Mouse (Mus musculus) hindbrain, embryonic 14.5 days (tissue): Measurements from ENCODE around the gene Btbd9. TPM values are rescaled to one million over a fixed set of nuclear protein-coding genes. Genes with fewer than 3 reads are reported as not detected.

Experiments
- ATAC-seq: fragments of 200-750 bp; cut with Nextera tagmentation; 2 replicates; pipeline ENCODE4 v1.8.0; 2017; ENCODE audit warnings: moderate number of reproducible peaks, mild to moderate bottlenecking, moderate TSS enrichment, moderate library complexity; ENCODE audit not compliant: low FRiP score
- DNase-seq: peaks from one replicate; pipeline ENCODE4 v3.0.0-alpha.2; 2015; ENCODE audit warnings: low spot score
- H3K27ac ChIP-seq: fragments of 300-500 bp; sonication (generic); 2 replicates; pipeline ENCODE4 v1.5.1; 2014; ENCODE audit warnings: mild to moderate bottlenecking, moderate library complexity
- H3K27me3 ChIP-seq: fragments of 300-500 bp; sonication (generic); 2 replicates; pipeline ENCODE4 v1.6.1; 2014; ENCODE audit warnings: mild to moderate bottlenecking, low read length, mixed read lengths; ENCODE audit not compliant: control insufficient read depth, insufficient read depth
- H3K36me3 ChIP-seq: fragments of 300-500 bp; sonication (generic); replicated peaks from 2 replicates; pipeline ENCODE4 v1.6.1; 2014; ENCODE audit not compliant: control insufficient read depth, insufficient read depth
- H3K4me1 ChIP-seq: fragments of 300-500 bp; sonication (generic); replicated peaks from 2 replicates; pipeline ENCODE4 v1.6.1; 2014; ENCODE audit warnings: antibody characterized with exemption, low read length, mixed read lengths; ENCODE audit not compliant: control insufficient read depth, insufficient read depth
- H3K4me2 ChIP-seq: fragments of 300-500 bp; sonication (generic); replicated peaks from 2 replicates; pipeline ENCODE4 v1.6.1; 2014; ENCODE audit warnings: mild to moderate bottlenecking, moderate library complexity
- H3K4me3 ChIP-seq: fragments of 300-500 bp; sonication (generic); replicated peaks from 2 replicates; pipeline ENCODE4 v1.5.1; 2014; ENCODE audit warnings: mild to moderate bottlenecking, low read length
- H3K9ac ChIP-seq: fragments of 300-500 bp; sonication (generic); 2 replicates; pipeline ENCODE4 v1.6.1; 2014
- H3K9me3 ChIP-seq: fragments of 300-500 bp; sonication (generic); 2 replicates; pipeline ENCODE4 v1.6.1; 2016; ENCODE audit warnings: low read length; ENCODE audit not compliant: control insufficient read depth
- WGBS: fragments of 180-500 bp; shearing (Covaris S2); extraction: QIAGEN DNeasy Blood & Tissue Kit; methylation state at CpG from one replicate; pipeline ENCODE4 v1.1.7; 2014; 5-methylcytosine and 5-hydroxymethylcytosine counted together
- polyA plus RNA-seq: library from polyadenylated mRNA; unstranded; fragments of >200 nt; fragmentation: Nextera tagmentation; extraction: Ambion mirVana; gene quantifications from 2 replicates; pipeline ENCODE4 v1.2.1, GENCODE M21; 2014

Btbd9 gene
- polyA plus RNA-seq, 1 experiment from 2014 or later, result 126 TPM

- H3K27ac ChIP-seq, result no peak overlapping the region
- H3K36me3 ChIP-seq, result no peaks in the 10 kb centered on the region
- DNase-seq, result no peak
- H3K4me3 ChIP-seq, result no peak overlapping the region
- WGBS, result 56% methylated on average over 8 of the region's 8 CpGs
- H3K4me2 ChIP-seq, result no peak overlapping the region
- no peak overlapping the region for H3K9ac ChIP-seq
- no peaks in the 10 kb centered on the region for H3K27me3 ChIP-seq
- H3K4me1 ChIP-seq, result peaks cover 19% of the 10 kb centered on the region
- H3K9me3 ChIP-seq, result no peaks in the 10 kb centered on the region
- no peak for ATAC-seq
These were observed 6.1 kb downstream of the Btbd9 start for GRCm38 (mm10) chr17:30570173-30570572.

GRCm38 (mm10) chr17:30568473-30568872 lies 7.8 kb downstream of the Btbd9 start:
- DNase-seq (no peak), ATAC-seq (no peak)
- no peak overlapping the region for H3K4me2 ChIP-seq
- H3K36me3 ChIP-seq, result no peaks in the 10 kb centered on the region
- no peaks in the 10 kb centered on the region for H3K9me3 ChIP-seq
- H3K27me3 ChIP-seq, result no peaks in the 10 kb centered on the region
- no peak overlapping the region for H3K9ac ChIP-seq
- peaks cover 6% of the 10 kb centered on the region for H3K4me1 ChIP-seq
- H3K27ac ChIP-seq, result no peak overlapping the region
- no peak overlapping the region for H3K4me3 ChIP-seq

- H3K9me3 ChIP-seq, result no peaks in the 10 kb centered on the region
- no peak overlapping the region for H3K4me2 ChIP-seq
- no peak overlapping the region for H3K27ac ChIP-seq
- DNase-seq, result no peak
- WGBS, result 82% methylated on average over 7 of the region's 7 CpGs
- H3K27me3 ChIP-seq, result no peaks in the 10 kb centered on the region
- no peak for ATAC-seq
- no peak overlapping the region for H3K4me3 ChIP-seq
- peaks cover 2% of the 10 kb centered on the region for H3K4me1 ChIP-seq
- H3K36me3 ChIP-seq, result no peaks in the 10 kb centered on the region
- H3K9ac ChIP-seq, result no peak overlapping the region
These were observed 11.3 kb downstream of the Btbd9 start for GRCm38 (mm10) chr17:30564971-30565370.

DNA sequence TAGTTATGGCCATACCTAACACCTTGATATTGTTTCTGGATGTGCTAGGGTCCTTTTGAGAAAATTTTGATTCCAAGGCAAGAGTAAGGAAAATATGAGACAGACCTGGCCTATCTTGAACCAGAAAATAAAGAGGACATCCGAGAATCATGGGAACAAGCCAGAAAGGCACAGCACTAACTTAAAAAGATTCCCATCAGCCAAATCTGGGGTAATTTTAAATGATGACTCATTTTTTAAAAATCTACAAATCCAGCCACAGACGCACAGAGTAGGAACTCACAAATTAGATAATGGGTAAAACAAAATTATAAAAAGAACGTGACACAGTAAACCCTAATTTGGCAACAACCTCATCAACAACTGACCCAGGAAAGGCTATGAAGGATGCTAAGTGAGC lies 11.9 kb downstream of the Btbd9 start:
- DNase-seq (no peak), ATAC-seq (no peak)
- Histone ChIP-seq H3K36me3 (no peaks in the 10 kb centered on the region), H3K27me3 (no peaks in the 10 kb centered on the region), H3K4me1 (no peaks in the 10 kb centered on the region; the same call in 1 of the 2 replicates), H3K9me3 (no peaks in the 10 kb centered on the region), H3K27ac (no peak overlapping the region), H3K9ac (no peak overlapping the region), H3K4me2 (no peak overlapping the region), H3K4me3 (no peak overlapping the region)
- WGBS, result 92% methylated on average over 3 of the region's 3 CpGs

DNA sequence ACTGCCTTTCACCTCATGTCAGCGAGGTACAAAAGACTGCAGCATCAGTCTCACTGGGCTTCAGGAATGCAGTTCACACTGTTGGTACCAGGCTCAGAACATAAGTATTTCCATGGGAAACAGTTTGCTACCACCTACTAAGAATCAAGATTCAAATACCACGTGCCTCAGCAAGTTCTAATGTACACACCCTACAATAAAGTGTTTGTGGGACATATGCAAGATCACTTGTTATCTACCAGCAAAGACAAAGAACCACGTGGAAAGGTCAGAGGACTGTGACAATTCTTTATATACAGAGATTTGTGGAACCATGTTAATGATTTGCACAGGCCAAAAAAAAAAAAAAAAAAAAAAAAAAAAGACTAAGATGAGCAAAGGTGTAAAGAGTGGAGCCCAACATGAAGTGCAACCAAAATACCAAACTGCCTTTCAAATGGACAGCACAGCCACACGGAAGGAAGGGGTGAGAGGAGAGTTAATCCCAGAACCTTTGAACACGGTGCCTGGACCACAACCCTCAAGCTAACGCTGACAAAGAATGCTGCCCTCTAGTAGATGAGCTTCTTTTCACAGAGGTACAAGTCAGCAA lies 12.7 kb downstream of the Btbd9 start:
- no peak for ATAC-seq

DNA sequence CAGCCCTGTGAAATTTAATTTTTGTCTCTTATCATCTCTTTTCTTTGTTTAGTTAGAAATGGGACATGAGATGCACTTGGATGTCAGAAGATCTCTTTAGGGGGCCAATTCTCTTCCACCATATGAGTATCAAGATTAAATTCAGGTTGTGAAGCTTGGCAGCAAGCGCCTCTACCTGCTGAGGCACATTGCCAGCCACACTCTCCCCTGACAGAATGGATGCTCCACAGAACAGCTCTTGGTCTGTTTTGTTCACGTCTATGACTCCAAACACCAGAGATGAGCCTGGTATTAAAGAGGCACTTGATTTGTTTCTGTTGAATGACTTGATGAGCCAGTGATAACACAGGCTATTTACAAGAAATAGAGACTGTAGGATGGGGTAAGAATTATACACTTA lies 13.5 kb downstream of the Btbd9 start:
- no peaks in the 10 kb centered on the region for H3K36me3 ChIP-seq
- no peak overlapping the region for H3K9ac ChIP-seq
- WGBS, result 88% methylated on average over 2 of the region's 2 CpGs

More for the DNA sequence above, 12.7 kb downstream of the Btbd9 start:
- H3K9me3 ChIP-seq, result no peaks in the 10 kb centered on the region
- no peak overlapping the region for H3K9ac ChIP-seq
- H3K36me3 ChIP-seq, result no peaks in the 10 kb centered on the region
- no peak for DNase-seq
- no peaks in the 10 kb centered on the region for H3K27me3 ChIP-seq
- WGBS, result 84% methylated on average over 6 of the region's 6 CpGs
- no peak overlapping the region for H3K4me3 ChIP-seq
- no peaks in the 10 kb centered on the region; the same call in 1 of the 2 replicates for H3K4me1 ChIP-seq
- H3K4me2 ChIP-seq, result no peak overlapping the region
- no peak overlapping the region for H3K27ac ChIP-seq

DNA sequence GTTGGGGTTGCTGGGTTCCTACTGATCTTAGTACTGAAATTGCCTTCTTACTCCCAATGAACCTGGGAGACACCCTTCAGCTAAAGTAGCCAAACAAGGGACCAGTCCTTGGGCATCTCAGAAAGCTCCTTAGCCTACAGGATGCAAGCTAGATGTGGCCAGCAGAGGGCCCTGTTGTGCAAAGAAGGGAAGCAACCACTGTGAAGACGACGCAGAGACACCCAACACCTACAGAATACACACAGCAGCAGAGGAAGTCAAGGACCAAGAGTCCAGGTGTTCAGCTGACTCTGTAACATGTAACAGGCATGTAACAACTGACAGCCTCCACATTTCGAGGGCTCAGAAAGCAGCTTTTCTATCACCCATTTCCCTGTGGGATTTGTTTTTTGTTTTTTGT lies 16.8 kb downstream of the Btbd9 start:
- ATAC-seq, result no peak
- Histone ChIP-seq H3K36me3 (no peaks in the 10 kb centered on the region), H3K4me1 (no peaks in the 10 kb centered on the region), H3K27ac (no peak overlapping the region), H3K4me2 (no peak overlapping the region), H3K4me3 (no peak overlapping the region), H3K9ac (no peak overlapping the region), H3K9me3 (no peaks in the 10 kb centered on the region), H3K27me3 (no peaks in the 10 kb centered on the region)
- DNase-seq, result no peak
- WGBS, result 42% methylated on average over 3 of the region's 3 CpGs

More for the DNA sequence above, 13.5 kb downstream of the Btbd9 start:
- Histone ChIP-seq H3K9me3 (no peaks in the 10 kb centered on the region), H3K27me3 (no peaks in the 10 kb centered on the region), H3K4me1 (no peaks in the 10 kb centered on the region; the same call in 1 of the 2 replicates), H3K27ac (no peak overlapping the region), H3K4me3 (no peak overlapping the region), H3K4me2 (no peak overlapping the region)
- no peak for DNase-seq
- no peak for ATAC-seq

DNA sequence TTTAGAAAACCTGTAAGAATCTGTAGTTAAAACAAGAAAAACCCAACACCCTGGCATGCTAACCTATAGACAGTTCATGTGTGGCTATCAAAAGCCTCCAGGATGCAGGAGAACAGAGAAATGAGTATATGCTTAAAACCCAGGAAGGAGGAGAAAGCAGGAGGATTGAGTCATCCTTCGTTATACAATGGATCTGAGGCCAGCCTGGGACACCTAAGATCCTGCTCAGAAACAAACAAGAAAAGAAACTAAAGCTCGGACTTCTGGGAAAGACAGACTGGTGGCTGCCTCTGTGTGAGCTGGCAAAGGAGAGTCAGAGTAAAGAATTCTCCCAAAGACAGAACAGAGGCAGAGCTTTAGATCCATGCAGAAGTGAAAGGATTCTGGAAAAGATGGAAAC lies 17.7 kb downstream of the Btbd9 start:
- Histone ChIP-seq H3K4me2 (no peak overlapping the region), H3K9me3 (no peaks in the 10 kb centered on the region), H3K27me3 (no peaks in the 10 kb centered on the region), H3K36me3 (no peaks in the 10 kb centered on the region), H3K9ac (no peak overlapping the region), H3K4me1 (no peaks in the 10 kb centered on the region), H3K4me3 (no peak overlapping the region), H3K27ac (no peak overlapping the region)
- DNase-seq (no peak), ATAC-seq (no peak)
- 84% methylated on average over 2 of the region's 2 CpGs for WGBS

DNA sequence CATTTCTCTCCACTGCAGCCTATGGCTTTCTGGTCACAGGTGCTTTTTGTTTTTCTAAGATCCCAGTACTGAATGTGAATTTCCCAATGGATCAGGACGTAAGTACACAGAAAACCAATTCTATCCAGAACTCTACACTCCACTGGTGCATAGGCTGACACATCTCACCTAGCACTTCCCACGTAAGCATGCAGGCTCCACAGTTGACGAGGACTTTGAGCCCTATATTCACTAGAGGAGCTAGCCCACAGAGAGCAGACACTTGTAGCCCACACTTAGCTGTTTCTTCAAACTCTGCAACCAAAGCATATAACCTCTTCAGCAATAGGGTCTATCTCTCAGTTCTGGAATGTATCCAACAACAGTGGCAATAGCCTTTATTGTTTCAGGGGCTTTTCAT lies 19.8 kb downstream of the Btbd9 start:
- no peaks in the 10 kb centered on the region for H3K36me3 ChIP-seq
- H3K27ac ChIP-seq, result no peak overlapping the region
- ATAC-seq (no peak), DNase-seq (no peak)
- H3K9ac ChIP-seq, result no peak overlapping the region
- no peaks in the 10 kb centered on the region for H3K9me3 ChIP-seq
- H3K4me3 ChIP-seq, result no peak overlapping the region
- no peak overlapping the region for H3K4me2 ChIP-seq
- no peaks in the 10 kb centered on the region for H3K4me1 ChIP-seq
- WGBS, result 91% methylated on average over 3 of the region's 3 CpGs
- no peaks in the 10 kb centered on the region for H3K27me3 ChIP-seq
